Mouse (Mus musculus) ovary, adult 18-20 months (tissue): ENCODE measurements around the gene Tnpo2.

Experiments used
- DNase-seq: peaks from one replicate; pipeline ENCODE4 v3.0.0; 2022; ENCODE audit warnings: low spot score, mixed read lengths

The Tnpo2 gene

GRCm38 (mm10) chr8:85036718-85037365 is at the start of gene Tnpo2:
Gene Tnpo2, plus strand, starts transcription at chr8:85036915.
- DNase-seq = peak; percentile 92

DNA sequence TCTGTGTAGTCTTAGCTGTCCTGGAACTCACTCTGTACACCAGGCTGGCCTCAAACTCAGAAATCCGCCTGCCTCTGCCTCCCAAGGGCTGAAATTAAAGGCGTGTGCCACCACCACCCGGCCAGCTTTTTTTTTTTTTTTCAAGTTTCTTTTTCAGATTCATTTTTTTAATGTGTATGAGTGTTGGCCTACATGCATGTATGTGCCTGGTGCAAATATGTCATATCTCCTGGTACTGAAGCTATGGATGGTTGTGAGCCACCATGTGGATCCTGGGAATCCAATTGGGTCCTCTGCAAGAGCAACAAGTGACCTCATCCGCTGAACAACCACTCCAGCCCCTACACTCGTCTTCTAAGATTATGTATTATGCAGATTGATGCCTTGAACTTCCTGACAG is 49.3 kb upstream of the Tnpo2 start:
- no peak for DNase-seq

- no peak for DNase-seq
Measured at GRCm38 (mm10) chr8:84987903-84988302, 48.8 kb upstream of the Tnpo2 start.

DNA sequence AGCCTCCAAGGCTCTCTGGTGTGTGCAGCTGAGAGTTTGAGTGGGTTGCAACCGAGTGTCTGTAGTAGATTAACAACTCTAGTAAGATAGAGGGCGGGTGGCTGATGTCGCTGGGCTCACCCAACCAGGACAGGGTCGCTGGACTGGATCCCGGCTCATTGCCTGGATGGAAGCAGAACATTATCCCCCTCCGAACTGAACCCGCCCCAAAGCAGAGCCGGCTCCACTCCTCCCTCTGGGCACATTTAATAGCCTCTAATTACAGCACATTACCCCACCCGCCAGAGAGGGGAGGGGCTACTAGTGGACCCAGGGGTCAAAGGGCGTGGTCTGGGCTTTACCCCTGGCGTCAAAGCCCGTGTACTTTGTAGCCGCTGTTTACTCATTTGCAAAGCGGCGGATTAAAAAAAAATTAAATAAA is 47.4 kb upstream of the Tnpo2 start:
- no peak for DNase-seq

GRCm38 (mm10) chr8:84989810-84990209 is 46.9 kb upstream of the Tnpo2 start:
- peak; percentile 80 for DNase-seq

- DNase-seq = peak; percentile 93
Measured at GRCm38 (mm10) chr8:84990349-84990748, 46.4 kb upstream of the Tnpo2 start, which contains the start of gene Hook2. Gene Hook2, plus strand, starts transcription at chr8:84990603.

DNA sequence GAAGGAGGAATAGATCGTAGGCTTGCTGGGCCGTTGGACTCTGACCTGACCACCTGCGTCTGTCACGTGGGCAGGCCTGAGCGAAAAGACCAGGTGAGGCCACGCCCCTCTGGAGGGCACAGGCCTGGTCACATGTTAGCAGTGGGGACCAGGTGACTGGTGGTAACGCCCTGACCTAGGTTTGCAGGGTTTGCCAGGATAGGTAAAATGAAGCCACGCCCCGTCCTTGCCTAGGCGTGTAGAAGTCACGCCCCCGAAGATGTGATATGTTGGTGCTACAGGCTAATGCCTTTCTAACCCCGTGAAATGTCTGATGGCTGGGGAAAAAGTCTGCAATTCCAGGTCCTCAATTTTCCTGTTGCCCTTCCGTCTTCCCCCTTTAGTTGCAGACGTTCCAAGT is 45.9 kb upstream of the Tnpo2 start:
- no peak for DNase-seq

DNA sequence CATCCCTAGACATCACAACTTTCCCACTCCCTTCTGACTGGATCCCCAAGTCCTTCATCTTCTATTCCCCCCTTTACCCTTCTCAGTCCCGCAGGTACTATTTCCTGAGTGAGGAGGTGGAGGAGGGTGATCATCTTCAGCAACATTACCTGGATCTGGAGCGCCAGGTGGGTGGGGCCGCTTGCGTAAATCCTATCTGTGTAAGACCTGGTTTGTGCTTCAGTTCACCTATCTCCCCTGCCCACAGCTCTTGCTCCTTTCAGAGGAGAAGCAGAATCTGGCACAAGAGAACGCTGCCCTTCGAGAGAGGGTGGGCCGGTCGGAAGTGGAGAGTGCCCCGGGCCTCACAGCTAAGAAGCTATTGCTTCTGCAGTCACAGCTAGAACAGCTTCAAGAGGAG is 42.3 kb upstream of the Tnpo2 start:
- DNase-seq = no peak

DNA sequence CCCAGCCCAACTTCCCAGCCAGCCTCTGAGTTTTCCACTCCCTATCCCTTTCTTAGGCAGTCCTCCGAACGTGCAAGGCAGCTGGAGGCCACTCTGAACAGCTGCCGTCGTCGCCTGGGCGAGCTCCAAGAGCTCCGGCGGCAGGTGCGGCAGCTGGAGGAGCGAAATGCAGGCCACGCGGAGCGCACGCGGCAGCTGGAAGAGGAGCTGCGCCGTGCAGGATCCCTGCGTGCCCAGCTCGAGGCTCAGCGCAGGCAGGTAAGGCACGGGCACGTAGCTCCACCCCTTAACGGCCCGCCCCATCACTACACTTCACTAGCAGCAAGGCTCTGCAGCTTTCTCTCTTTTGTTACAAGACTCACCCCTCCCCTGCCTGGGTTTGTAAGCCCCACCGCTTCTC is 41.0 kb upstream of the Tnpo2 start:
- DNase-seq = no peak

- DNase-seq = no peak
Measured at GRCm38 (mm10) chr8:84996978-84997377, 39.7 kb upstream of the Tnpo2 start.

- DNase-seq = peak; percentile 69
Measured at GRCm38 (mm10) chr8:84997649-84998295, 38.9 kb upstream of the Tnpo2 start.

- no peak for DNase-seq
Measured at GRCm38 (mm10) chr8:85007686-85008085, 29.0 kb upstream of the Tnpo2 start.

GRCm38 (mm10) chr8:85011242-85011641 is 25.5 kb upstream of the Tnpo2 start:
- no peak for DNase-seq

DNA sequence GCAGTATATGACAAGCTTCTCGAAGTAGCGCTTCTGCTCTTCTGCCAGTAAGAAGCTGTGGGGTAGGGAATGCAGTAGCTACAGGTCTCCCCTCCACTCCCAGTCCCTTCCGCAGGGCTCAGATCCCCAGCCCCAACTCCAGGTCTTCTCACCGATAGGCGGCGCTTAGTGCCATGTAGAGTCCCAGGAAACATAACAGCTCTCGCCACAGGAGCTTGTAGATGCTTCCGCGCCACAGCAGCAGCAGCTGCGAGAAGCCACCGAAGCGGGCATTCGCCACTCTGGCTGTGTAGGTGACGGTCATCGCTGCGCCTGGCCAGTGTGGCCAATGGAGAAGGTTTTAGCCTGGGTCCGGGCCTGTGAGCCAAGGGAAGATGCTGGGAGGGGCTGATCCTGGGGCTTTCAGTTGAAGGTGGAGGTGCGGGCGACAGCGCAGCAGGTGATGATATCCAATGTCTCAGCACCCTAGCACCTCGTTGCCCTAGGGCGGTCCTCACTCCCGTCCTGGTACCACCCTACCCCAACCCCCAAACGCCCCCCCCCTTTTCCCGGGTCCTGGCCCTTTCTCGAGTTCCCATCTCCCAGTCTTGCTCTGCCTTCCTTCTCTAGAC is 23.4 kb upstream of the Tnpo2 start:
- DNase-seq = no peak

GRCm38 (mm10) chr8:85014431-85014830 is 22.3 kb upstream of the Tnpo2 start, which contains the start of gene Best2:
Gene Best2, minus strand, starts transcription at chr8:85014531.
- no peak for DNase-seq

DNA sequence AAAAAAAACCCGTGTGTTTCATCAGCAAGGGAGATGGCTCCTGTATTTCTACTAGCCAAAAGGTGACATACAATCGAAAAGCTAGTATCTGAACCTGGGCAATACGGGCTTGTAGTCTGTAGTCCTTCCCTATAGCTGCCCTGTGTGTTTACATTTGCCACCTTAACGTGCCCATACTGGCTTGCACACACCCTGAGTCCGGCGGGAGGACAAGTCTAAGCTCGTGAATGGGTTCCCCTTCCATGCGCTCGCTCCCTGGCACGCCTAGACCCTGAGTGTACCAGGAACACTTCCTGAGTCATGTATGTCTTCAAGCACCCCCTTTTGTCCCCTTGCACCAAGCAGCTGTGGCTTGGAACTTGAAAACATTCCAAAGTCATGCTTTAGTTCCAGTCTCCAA is 20.0 kb upstream of the Tnpo2 start:
- no peak for DNase-seq

DNA sequence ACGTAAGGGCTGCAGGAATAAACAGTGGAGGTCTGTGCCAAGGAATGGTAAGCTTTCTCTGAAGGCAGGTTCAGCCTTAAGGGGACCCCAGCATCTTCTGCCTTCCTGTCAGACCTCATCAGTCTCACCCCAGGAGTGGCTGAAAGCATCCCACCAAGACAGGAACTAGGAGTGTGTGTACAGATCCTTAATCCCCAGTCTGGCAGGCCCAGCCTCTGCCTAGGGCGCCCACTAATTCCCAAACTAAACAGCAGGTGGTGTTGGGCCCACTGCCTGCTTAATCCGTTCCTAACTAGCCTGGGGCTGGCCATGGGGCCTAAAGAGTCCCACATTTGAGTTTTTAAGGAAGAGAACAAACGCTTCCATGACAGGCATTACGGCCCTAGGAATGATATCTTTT is 19.5 kb upstream of the Tnpo2 start:
- DNase-seq = no peak

DNA sequence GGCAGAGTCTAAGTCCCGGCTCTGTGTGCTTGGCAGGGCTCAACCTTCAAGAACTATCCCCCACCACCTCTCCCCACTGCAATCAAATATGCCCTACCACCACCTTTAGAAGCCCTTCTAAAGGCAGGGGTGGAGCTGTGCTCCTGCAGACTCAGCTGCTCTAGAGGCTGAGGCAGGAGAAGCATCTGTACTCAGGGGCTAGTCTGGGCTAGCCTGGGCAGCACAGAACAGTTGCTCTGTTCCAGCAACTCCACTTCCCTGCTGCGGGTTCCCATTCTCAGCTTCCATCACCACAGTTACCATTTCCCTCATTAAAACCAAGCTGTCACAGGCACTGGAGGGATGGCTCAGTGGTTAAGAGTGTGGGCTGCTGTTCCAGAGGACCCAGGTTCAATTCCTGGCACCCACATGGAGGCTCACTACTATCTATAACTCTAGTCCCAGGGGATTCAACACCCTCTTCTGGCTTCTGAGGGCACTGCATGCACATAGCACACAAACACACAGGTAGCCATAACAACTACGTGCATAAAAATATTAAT is 15.1 kb upstream of the Tnpo2 start:
- DNase-seq = no peak

DNA sequence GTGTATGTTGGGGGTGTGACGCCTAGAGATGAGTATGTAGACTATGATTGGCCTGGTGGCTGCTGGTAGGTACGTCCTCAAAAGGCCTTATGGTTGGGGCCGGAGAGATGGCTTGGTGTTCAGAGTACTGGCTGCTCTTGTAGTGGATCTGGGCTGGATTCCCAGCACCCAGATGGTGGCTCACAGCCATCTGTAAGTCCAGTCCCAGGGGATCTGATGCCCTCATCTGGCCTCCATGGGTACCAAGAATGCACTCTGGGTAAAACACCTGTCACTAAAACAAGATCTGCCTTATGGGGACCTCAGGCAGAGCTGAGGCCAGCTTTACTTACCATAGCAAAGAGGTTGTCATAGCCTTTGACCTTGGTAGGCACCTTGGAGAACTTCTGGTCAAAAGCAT is 12.9 kb upstream of the Tnpo2 start:
- no peak for DNase-seq

DNA sequence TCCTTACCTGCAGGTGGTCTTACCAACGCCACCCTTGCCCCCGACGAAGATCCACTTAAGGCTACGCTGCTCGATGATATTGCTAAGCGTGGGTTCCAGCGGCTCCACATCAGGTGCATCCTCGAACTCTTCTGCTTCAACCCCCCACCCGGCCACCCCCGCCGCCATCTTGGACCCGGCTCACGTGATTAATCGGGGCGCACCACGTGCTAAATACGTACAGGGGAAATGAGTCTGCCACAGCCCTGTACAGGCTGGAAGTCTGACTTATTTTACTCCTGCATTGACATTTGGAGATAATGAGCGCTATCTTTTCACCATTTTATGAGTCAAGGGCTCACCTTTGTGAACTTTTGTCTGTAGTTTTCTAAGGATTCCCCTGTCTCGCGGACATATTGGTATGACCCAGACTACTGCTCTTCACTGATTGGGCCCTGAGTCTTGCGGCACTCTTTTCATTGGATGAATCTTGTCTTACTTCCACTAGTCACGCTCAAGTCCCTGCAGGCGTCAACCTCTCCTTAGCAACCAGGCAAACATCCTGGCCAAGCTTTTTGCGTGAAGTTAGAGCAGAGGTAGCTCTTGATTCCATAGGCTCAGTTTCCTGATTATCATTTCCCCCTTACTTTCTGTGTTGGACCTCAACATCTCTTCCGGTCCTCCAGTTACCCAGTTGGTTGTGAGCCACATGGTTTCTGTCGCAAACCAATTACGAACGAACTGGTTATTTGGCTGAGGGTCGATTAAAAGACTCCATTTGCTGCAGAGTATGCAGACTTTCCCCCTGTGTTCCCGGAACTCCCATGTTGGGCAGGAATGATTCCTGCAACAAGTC is 11.4 kb upstream of the Tnpo2 start, which contains the start of gene Asna1:
Gene Asna1, minus strand, starts transcription at position 184 of the 835 bp plus-strand sequence.
- peak; percentile 73 for DNase-seq

GRCm38 (mm10) chr8:85026670-85027515 is 9.8 kb upstream of the Tnpo2 start, which contains the start of gene Trir:
Gene Trir, plus strand, starts transcription at chr8:85026823.
- peak; percentile 94 for DNase-seq
